Mouse (Mus musculus) cerebellum, adult 2 months (tissue): ENCODE results near the gene Fez1. TPM values are rescaled to one million over a fixed set of nuclear protein-coding genes. Genes with fewer than 3 reads are reported as not detected.

Experiments
- DNase-seq, 2 experiments: peaks; one replicate each; pipeline ENCODE4 v3.0.0; 2021
- H3K27ac ChIP-seq: fragments of 200-500 bp; 2 replicates; pipeline ENCODE4 v1.5.1; 2012; ENCODE audit warnings: low read length, control low read depth, inconsistent platforms; ENCODE audit not compliant: insufficient read depth
- H3K27me3 ChIP-seq: fragments of 200-500 bp; 2 replicates; pipeline ENCODE4 v1.6.1; 2012; ENCODE audit warnings: inconsistent platforms, mild to moderate bottlenecking, low read length, moderate library complexity; ENCODE audit not compliant: control insufficient read depth, insufficient read depth
- H3K4me1 ChIP-seq: fragments of 200-500 bp; 2 replicates; pipeline ENCODE4 v1.6.1; 2011; ENCODE audit warnings: low read length; ENCODE audit not compliant: control insufficient read depth, insufficient read depth
- H3K4me3 ChIP-seq: fragments of 200-500 bp; replicated peaks from 2 replicates; pipeline ENCODE3; 2011; ENCODE audit warnings: mild to moderate bottlenecking, low read depth, low read length, control low read depth; ENCODE audit not compliant: insufficient read depth
- CTCF ChIP-seq: fragments of 200-500 bp; IDR thresholded peaks from 2 replicates; pipeline ENCODE4 v1.5.1; 2011; ENCODE audit warnings: low read depth, mild to moderate bottlenecking, control low read depth, low read length, moderate library complexity, borderline replicate concordance; ENCODE audit not compliant: insufficient read depth
- POLR2A ChIP-seq: fragments of 200-500 bp; IDR thresholded peaks from 2 replicates; pipeline ENCODE4 v1.6.1; 2011; ENCODE audit warnings: low read length, control low read depth, borderline replicate concordance; ENCODE audit not compliant: insufficient read depth
- WGBS: fragments of 180-500 bp; shearing (Covaris S2); methylation state at CpG from one replicate; pipeline ENCODE4 v1.1.7; 2018; 5-methylcytosine and 5-hydroxymethylcytosine counted together
- polyA plus RNA-seq: library from polyadenylated mRNA; depleted of rRNA; stranded (reverse); fragments of >200 nt; gene quantifications from 2 replicates; pipeline ENCODE4 v1.2.3, GENCODE M21; 2012

The Fez1 gene
- polyA plus RNA-seq, 1 experiment = 465 TPM

DNA sequence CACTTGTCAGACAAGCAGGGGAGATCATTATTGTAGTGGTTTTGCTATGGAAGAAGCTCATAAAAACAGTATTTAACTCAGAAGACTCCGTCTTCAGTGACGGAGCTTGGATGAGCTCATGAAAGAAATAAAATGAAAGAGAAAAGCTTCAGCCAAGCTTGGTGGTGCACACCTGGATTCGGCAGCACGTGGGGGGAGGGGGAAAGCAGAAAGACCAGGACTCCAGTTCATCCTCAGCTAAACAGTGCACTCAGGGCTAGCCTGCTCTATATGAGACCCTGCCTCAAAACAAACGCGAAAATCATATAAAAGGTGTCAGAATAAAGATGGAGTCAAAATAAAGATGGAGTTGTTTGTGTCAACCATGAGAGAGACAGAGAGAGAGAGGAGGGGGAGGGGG is 18.3 kb upstream of the Fez1 start:
- no peak overlapping the region for H3K27ac ChIP-seq
- H3K4me3 ChIP-seq = no peak overlapping the region
- no peaks in the 10 kb centered on the region for H3K27me3 ChIP-seq
- TF ChIP-seq CTCF = no peak
- no peak for TF ChIP-seq POLR2A
- H3K4me1 ChIP-seq = no peaks in the 10 kb centered on the region
- WGBS = 78% methylated on average over 6 of the region's 6 CpGs
- DNase-seq = no peak

DNA sequence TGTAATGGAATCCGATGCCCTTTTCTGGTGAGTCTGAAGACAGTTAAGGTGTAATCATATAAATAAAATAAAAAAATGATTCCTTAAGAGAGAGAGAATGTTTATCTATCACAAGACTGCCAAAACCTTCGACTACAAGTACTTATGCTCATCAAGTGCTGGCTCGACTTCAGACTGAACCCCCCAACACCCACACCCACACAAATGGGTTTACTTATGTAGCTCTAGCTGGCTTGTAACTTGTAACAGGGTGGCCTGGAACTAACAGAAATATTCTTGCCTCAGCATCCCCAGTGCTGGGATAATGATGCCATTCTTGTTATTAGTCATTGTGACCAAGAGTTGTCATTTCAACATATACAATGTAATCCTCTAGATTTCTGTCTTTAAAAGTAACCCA is 17.7 kb upstream of the Fez1 start:
- no peaks in the 10 kb centered on the region for H3K4me1 ChIP-seq
- no peak overlapping the region for H3K27ac ChIP-seq
- no peak for TF ChIP-seq POLR2A
- no peak for TF ChIP-seq CTCF
- WGBS = 82% methylated on average over 3 of the region's 3 CpGs
- H3K4me3 ChIP-seq = no peak overlapping the region
- no peak for DNase-seq
- H3K27me3 ChIP-seq = no peaks in the 10 kb centered on the region

DNA sequence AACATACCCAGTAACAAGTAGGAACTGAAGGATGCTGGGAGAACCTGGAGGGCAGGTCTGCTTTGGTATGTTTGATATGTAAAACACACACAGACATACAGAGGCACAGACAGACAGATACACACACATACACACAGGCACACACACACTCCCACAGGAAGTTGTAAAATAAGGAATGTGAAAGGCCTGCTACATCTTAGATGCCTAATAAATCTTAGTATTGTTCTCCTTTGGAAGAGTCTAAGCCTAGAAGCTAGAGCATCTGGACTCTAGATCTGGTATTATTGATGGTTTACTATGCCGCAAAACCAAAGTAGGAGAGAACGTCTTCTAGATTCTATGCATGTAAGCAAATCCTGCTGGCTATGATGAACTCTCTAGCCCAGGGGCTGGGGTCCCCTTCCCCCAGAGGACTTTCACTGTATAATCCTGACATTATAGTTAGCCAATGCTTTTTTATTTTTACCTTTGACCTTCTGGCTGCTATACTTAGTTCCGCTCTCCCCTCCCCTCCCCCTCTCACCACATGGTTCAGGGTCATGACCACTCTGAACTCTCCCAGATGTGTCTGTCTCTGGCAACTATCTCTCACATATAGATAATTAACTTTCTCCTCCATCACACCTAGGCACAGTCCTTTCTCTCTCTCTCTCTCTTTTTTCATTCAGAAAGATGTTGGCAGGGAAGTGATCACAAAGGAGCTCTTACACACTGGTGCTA is 16.2 kb upstream of the Fez1 start:
- no peak for DNase-seq
- H3K27me3 ChIP-seq = no peaks in the 10 kb centered on the region
- H3K27ac ChIP-seq = no peak overlapping the region
- H3K4me1 ChIP-seq = no peaks in the 10 kb centered on the region
- 97% methylated on average over 3 of the region's 3 CpGs for WGBS
- no peak overlapping the region for H3K4me3 ChIP-seq
- TF ChIP-seq POLR2A = no peak
- no peak for TF ChIP-seq CTCF

DNA sequence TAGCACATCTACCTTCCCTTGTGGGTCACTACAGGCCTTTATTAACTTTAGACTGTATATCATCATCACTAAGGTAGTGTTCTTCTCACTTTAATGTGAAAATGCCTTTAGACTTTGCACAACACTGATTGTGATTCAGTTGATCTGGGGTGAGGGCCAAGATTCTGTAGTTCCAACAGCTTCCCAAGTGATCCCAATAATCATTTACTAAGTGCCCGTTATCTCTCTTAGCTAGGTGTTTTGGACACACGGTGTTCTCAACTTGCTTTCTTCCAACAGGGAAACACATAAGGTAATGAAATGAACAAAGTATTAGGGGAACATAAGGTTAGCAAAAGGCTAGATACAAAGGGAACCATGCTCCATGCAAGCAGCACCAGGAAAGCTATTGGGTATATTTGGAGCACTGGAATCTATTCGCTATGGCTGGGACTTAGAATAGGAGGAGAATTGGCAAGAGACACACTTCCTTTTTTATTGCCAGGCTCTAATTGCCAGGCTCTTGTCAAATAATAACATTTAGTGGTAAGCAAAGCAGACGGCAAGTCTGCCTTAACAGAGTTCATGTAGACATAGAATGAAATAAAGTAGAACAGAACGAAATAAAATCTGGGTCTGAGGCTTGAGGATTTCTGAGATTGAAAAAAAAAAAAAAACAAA is 13.4 kb upstream of the Fez1 start:
- TF ChIP-seq POLR2A (no peak), CTCF (no peak)
- H3K27ac ChIP-seq = no peak overlapping the region
- H3K27me3 ChIP-seq = no peaks in the 10 kb centered on the region
- no peaks in the 10 kb centered on the region for H3K4me1 ChIP-seq
- no peak for DNase-seq
- 67% methylated on average over 5 of the region's 5 CpGs for WGBS
- no peak overlapping the region for H3K4me3 ChIP-seq

DNA sequence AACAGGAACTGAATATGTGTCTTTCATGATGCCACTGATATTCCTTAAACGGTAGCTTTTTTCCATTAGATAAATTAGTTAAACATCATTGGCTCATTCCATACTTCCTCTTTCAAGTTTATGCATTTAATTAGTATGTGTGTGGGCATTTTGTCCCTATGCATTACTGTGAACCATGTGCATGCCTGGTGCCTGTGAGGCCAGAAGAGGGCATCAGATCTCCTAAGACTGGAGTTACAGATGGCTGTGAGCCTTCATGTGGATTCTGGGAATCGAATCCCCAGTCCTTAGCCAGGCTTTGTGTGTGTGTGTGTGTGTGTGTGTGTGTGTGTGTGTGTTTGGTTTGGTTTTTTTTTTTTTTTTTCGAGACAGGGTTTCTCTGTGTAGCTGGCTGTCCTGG is 7.2 kb upstream of the Fez1 start:
- no peak for TF ChIP-seq CTCF
- no peak for TF ChIP-seq POLR2A
- Histone ChIP-seq H3K4me1 (no peaks in the 10 kb centered on the region), H3K27ac (no peak overlapping the region), H3K27me3 (no peaks in the 10 kb centered on the region), H3K4me3 (no peak overlapping the region)
- WGBS = 51% methylated on average over 3 of the region's 3 CpGs
- no peak for DNase-seq

DNA sequence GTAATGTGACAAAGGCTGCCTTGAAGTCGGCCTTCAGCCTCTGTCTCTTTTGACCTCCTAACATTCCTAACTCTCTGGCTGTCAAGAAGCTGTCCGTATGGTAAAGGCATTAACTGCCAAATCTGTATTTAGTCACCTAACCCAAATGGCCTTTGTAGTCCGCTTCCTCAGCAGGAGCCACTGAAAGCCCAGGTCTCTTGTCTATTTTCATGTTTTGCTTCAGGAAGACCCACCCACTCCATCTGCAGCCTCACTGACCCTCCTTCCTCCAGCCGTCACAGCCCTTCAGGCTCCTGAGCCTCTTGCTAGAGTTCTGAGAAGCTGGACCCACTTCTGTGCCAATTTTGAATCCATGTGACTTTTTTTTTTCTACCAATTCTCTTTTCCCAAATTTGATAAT is 2.8 kb upstream of the Fez1 start:
- Histone ChIP-seq H3K27me3 (no peaks in the 10 kb centered on the region), H3K4me1 (no peaks in the 10 kb centered on the region), H3K27ac (no peak overlapping the region), H3K4me3 (no peak overlapping the region)
- WGBS = 43% methylated on average over 4 of the region's 4 CpGs
- no peak for DNase-seq
- TF ChIP-seq CTCF = no peak
- TF ChIP-seq POLR2A = no peak

DNA sequence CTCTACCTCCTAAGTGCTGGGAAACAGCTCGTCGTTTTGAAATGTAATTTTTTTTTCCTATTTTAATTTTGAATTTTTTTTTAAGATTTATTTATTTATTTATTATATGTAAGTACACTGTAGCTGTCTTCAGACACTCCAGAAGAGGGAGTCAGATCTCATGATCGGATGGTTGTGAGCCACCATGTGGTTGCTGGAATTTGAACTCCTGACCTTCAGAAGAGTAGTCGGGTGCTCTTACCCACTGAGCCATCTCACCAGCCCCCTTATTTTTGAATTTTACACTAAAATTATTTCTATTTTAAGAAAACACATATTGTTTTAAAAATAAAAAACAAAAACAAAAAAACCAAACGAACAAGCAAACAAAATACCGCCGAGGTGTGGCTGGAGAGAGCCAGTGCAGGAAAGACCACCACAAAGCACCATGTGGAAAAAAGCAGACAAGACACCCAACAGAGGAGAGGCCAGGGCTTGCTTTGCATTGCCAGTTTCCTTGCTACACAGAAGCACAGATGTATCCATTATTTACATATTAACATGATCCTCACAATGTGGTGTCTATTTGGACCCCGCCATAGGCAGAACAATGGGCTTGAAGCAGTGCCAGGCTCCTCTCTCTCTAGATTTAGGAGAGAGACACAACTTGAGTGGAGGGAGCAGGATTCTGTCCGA is 558 bp upstream of the Fez1 start:
- Histone ChIP-seq H3K27ac (no peak overlapping the region), H3K27me3 (no peaks in the 10 kb centered on the region), H3K4me1 (no peaks in the 10 kb centered on the region), H3K4me3 (no peak overlapping the region)
- TF ChIP-seq POLR2A (no peak), CTCF (no peak)
- DNase-seq = peak in 1 of 2 experiments; percentile 21
- 25% methylated on average over 9 of the region's 9 CpGs for WGBS

DNA sequence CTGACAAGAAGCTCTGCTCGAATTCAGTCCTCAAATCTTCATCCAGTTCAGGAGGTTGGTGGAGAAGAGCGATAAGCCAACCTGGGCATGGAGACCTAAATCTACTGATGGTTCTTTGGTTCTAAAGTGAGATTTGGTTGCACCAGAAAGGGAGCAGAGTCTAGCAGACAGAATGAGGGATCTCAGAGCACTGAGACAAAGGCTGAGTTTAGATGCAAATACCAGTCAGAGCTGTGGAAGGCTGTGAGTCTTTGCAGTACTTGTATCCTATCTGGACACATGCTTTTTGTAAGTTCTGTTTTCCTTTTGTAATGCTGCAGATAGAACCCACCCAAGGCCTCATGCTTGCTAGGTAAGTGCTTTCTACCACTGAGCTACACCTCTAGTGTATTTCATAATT is 360 bp downstream of the Fez1 start:
- H3K27me3 ChIP-seq = no peaks in the 10 kb centered on the region
- TF ChIP-seq CTCF (no peak), POLR2A (no peak)
- no peak overlapping the region for H3K4me3 ChIP-seq
- H3K27ac ChIP-seq = no peak overlapping the region
- H3K4me1 ChIP-seq = no peaks in the 10 kb centered on the region
- DNase-seq = no peak
- WGBS = 10% methylated on average over 2 of the region's 2 CpGs
